In the genomic region with DNA sequence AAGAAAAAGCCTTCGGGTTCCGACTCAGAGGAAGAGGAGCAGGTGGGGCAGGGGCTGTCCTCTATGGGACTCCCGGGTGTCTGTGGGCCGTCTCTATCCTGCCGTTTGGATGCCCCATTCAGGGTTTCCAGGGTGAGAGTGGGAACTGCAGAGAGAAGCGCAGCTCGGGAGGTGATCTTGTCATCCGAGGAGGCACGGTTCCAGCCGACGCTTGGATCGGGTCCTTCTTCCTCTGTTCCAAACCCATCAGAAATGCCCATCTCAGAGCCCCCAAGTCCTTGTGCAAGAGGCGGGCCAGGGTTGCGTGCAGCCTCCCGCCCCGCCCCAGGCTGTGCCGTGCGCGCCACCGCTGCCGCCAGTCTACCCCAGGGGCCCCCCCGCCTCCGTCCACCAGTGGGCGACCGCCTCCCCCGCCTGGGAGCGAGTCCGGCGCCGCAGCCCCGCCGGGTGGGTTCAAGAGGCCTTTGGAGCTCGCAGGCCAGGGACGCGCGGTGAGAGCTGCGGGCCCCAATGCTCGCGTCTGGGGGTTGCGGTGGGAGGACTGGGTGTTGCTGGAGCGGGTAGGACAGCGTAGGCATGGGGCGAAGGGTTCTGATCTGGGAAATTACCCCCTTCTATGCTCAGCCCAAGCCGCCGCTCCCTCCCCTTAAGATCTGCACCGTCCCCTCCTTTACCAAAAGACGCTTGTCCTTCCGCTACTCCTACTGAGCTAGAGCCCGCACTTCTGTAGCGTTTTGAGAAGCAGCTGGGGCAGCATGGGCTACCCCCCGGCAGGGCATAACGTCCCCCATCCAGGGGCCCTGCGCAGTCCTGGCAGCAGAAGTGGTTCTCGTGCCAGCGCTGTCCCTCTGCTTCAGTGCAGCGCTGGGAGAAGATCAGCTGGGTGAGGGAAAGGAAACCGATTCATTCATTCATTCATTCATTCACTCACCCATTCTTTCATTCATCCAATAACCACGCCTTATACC, we compare ENCODE assay signal across 8 mouse cellular contexts. TPM values are rescaled to one million over a fixed set of nuclear protein-coding genes. Genes with fewer than 3 reads are reported as not detected.
DNase-seq lines count a peak whose midpoint lies in the region; ATAC-seq and TF ChIP-seq lines count a peak whose summit lies in the region.

A gene (plus strand): TSS at position 423 of the 968 bp plus-strand sequence.

- under 1% methylated on average over 58 of the region's 58 CpGs for WGBS in forebrain, embryonic 15.5 days
- 2% methylated on average over 47 of the region's 58 CpGs for WGBS in heart, postnatal 0 days
- 2% methylated on average over 58 of the region's 58 CpGs for WGBS in lung, adult 2 months
- 1% methylated on average over 56 of the region's 58 CpGs for WGBS in neural tube, embryonic 14.5 days

- ATAC-seq in G1E (ENCODE audit: extremely low read depth, insufficient number of reproducible peaks, low FRiP score, poor library complexity, severe bottlenecking), result 0 out of 2 replicates have a peak, but pooled peaks have one; percentile 22
- peak; percentile 31; the same call in 1 of the 2 replicates for ATAC-seq in cerebellum, adult (ENCODE audit: insufficient number of reproducible peaks, low FRiP score, low TSS enrichment)
- peak; percentile 75 for ATAC-seq in forebrain, embryonic 15.5 days (replicated peaks)
- ATAC-seq in heart, postnatal 0 days (ENCODE audit: insufficient read depth, low read depth), result peak; percentile 73
- peak; percentile 68 for ATAC-seq in neural tube, embryonic 14.5 days (ENCODE audit: low read depth)

- 0 out of 2 replicates have a peak, but pooled peaks have one; percentile 3 for TF ChIP-seq POLR2A in lung, adult 2 months (IDR thresholded peaks at IDR 0.05; ENCODE audit: borderline replicate concordance, extremely low read depth, low read depth, low read length)

- peaks cover 49% of the 10 kb centered on the region for H3K4me1 ChIP-seq in G1E (ENCODE audit: insufficient read depth, low read depth, low read length)
- H3K4me1 ChIP-seq in forebrain, embryonic 15.5 days, result peaks cover 20% of the 10 kb centered on the region
- peaks cover 5% of the 10 kb centered on the region; the same call in 1 of the 2 replicates for H3K4me1 ChIP-seq in heart, postnatal 0 days (ENCODE audit: control insufficient read depth, insufficient read depth)
- H3K4me1 ChIP-seq in lung, adult 2 months (ENCODE audit: control insufficient read depth, insufficient read depth, low read length), result peaks cover 6% of the 10 kb centered on the region; the same call in 1 of the 2 replicates
- H3K4me1 ChIP-seq in neural tube, embryonic 14.5 days (ENCODE audit: control insufficient read depth, insufficient read depth, low read length), result peaks cover 8% of the 10 kb centered on the region

- peak within 1 kb of the TSS; percentile 86 for H3K27ac ChIP-seq in forebrain, embryonic 15.5 days (replicated peaks)
- peak within 1 kb of the TSS; percentile 77 for H3K27ac ChIP-seq in heart, postnatal 0 days (ENCODE audit: low read depth)
- H3K27ac ChIP-seq in neural tube, embryonic 14.5 days (ENCODE audit: low read depth, low read length), result peak within 1 kb of the TSS; percentile 87

- no peak for TF ChIP-seq CTCF in G1E (IDR thresholded peaks at IDR 0.05; ENCODE audit: low read depth, low read length)
- no peak for TF ChIP-seq CTCF in heart, postnatal 0 days (IDR thresholded peaks at IDR 0.05; ENCODE audit: low read depth)
- TF ChIP-seq CTCF in lung, adult 2 months (IDR thresholded peaks at IDR 0.05; ENCODE audit: insufficient read depth, low read length), result no peak

- no peaks in the 10 kb centered on the region for H3K9me3 ChIP-seq in G1E (replicated peaks)
- no peaks in the 10 kb centered on the region for H3K9me3 ChIP-seq in forebrain, embryonic 15.5 days
- H3K9me3 ChIP-seq in heart, postnatal 0 days (replicated peaks; ENCODE audit: control insufficient read depth, low read length), result no peaks in the 10 kb centered on the region
- no peaks in the 10 kb centered on the region for H3K9me3 ChIP-seq in neural tube, embryonic 14.5 days (ENCODE audit: control insufficient read depth, low read length)

- no peaks in the 10 kb centered on the region for H3K27me3 ChIP-seq in G1E (ENCODE audit: insufficient read depth, low read length)
- no peaks in the 10 kb centered on the region for H3K27me3 ChIP-seq in forebrain, embryonic 15.5 days
- no peaks in the 10 kb centered on the region for H3K27me3 ChIP-seq in heart, postnatal 0 days (ENCODE audit: control insufficient read depth, insufficient read depth, low read length)
- H3K27me3 ChIP-seq in neural tube, embryonic 14.5 days (ENCODE audit: control insufficient read depth, insufficient read depth, low read length), result no peaks in the 10 kb centered on the region

- TF ChIP-seq EP300 in heart, postnatal 0 days (IDR thresholded peaks at IDR 0.05; ENCODE audit: low read depth), result no peak

- H3K4me2 ChIP-seq in forebrain, embryonic 15.5 days (replicated peaks), result peak within 1 kb of the TSS; percentile 92
- H3K4me2 ChIP-seq in heart, postnatal 0 days (ENCODE audit: low read depth, low read length), result peak within 1 kb of the TSS; percentile 94
- peak within 1 kb of the TSS; percentile 90 for H3K4me2 ChIP-seq in neural tube, embryonic 14.5 days (ENCODE audit: low read depth, low read length)

- peak within 1 kb of the TSS; percentile 82 for H3K4me3 ChIP-seq in G1E (ENCODE audit: low read depth, low read length)
- peak within 1 kb of the TSS; percentile 78 for H3K4me3 ChIP-seq in forebrain, embryonic 15.5 days
- H3K4me3 ChIP-seq in heart, postnatal 0 days (ENCODE audit: low read depth, low read length), result peak within 1 kb of the TSS; percentile 72
- peak within 1 kb of the TSS; percentile 83 for H3K4me3 ChIP-seq in lung, adult 2 months (replicated peaks; ENCODE audit: extremely low read depth, low read depth, low read length)
- peak within 1 kb of the TSS; percentile 70 for H3K4me3 ChIP-seq in neural tube, embryonic 14.5 days (ENCODE audit: low read depth, low read length)

- peaks cover 62% of the 10 kb centered on the region for H3K36me3 ChIP-seq in G1E (replicated peaks)
- H3K36me3 ChIP-seq in forebrain, embryonic 15.5 days, result peaks cover 13% of the 10 kb centered on the region
- peaks cover 26% of the 10 kb centered on the region for H3K36me3 ChIP-seq in heart, postnatal 0 days (replicated peaks; ENCODE audit: control insufficient read depth, insufficient read depth, low read length)
- peaks cover 3% of the 10 kb centered on the region; the same call in 1 of the 2 replicates for H3K36me3 ChIP-seq in neural tube, embryonic 14.5 days (ENCODE audit: control insufficient read depth, insufficient read depth, low read length)

- H3K9ac ChIP-seq in forebrain, embryonic 15.5 days (replicated peaks), result peak within 1 kb of the TSS; percentile 88
- H3K9ac ChIP-seq in heart, postnatal 0 days (replicated peaks; ENCODE audit: low read depth, low read length), result peak within 1 kb of the TSS; percentile 77
- peak within 1 kb of the TSS; percentile 78 for H3K9ac ChIP-seq in neural tube, embryonic 14.5 days (replicated peaks; ENCODE audit: low read depth, low read length)

- DNase-seq in G1E (ENCODE audit: low spot score), result peak; percentile 87
- DNase-seq in heart, postnatal 0 days (ENCODE audit: low spot score), result peak; percentile 58
- peak; percentile 84 to 90 for DNase-seq in kidney, postnatal 4 days
- DNase-seq in lung, adult 2 months, result peak; percentile 58
- DNase-seq in testis, postnatal 14 days (ENCODE audit: low spot score), result peak; percentile 54

RNA-seq across cellular contexts. Expression of the gene that starts here (rescaled TPM):
- total RNA-seq in G1E (2014; fragmentation: Nextera tagmentation) (1.5 and 2.1 TPM in 2 replicates), G1E (2017) (1.6 and 2.1 TPM in 2 replicates)
- 2.0 and 3.0 TPM in 2 replicates for polyA plus RNA-seq in G1E (2012)
- 18.0 and 23.2 TPM in 2 replicates for polyA plus RNA-seq in forebrain, embryonic 15.5 days (2015; fragmentation: Nextera tagmentation; extraction: Ambion mirVana)
- total RNA-seq in heart, postnatal 0 days (2014; rRNA removed; ENCODE audit: low replicate concordance), result 6.1 and 18.9 TPM in 2 replicates
- 3.7 and 4.2 TPM in 2 replicates for polyA plus RNA-seq in heart, postnatal 0 days (2015; fragmentation: Nextera tagmentation; extraction: Ambion mirVana)
- polyA plus RNA-seq in lung, adult 2 months (2012; rRNA removed), result 15.2 and 17.2 TPM in 2 replicates
- polyA plus RNA-seq in neural tube, embryonic 14.5 days (2014; fragmentation: Nextera tagmentation; extraction: Ambion mirVana), result 33.3 and 41.9 TPM in 2 replicates

Comparison
In these comparisons a context has a peak if more than half of its experiments do, and no peak if none do; other contexts are left out.
1. Peak in every context shown above with its lines: DNase-seq, ATAC-seq, H3K4me3 ChIP-seq and H3K27ac ChIP-seq.
2. ATAC-seq: peak in every context shown above with its lines; median percentile 75 in forebrain, embryonic 15.5 days; 73 in heart, postnatal 0 days; 68 in neural tube, embryonic 14.5 days; 31 in cerebellum, adult; 22 in G1E.